Mouse (Mus musculus): ENCODE results near the gene Hmgcl. TPM values are rescaled to one million over a fixed set of nuclear protein-coding genes. Genes with fewer than 3 reads are reported as not detected.

Gene Hmgcl
- total RNA-seq, 2 experiments from 2014 or later: 34.0 to 37.1 TPM

GRCm38 (mm10) chr4:135981524-135982063 lies 35.3 kb downstream of the Hmgcl start:
- peak in 1 of 2 experiments; percentile 60 for DNase-seq (ENCODE audit: extremely low spot score in 1 of 2, low spot score in 1 of 2)

- DNase-seq (ENCODE audit: extremely low spot score in 1 of 2, low spot score in 1 of 2): no peak
These were observed 38.3 kb downstream of the Hmgcl start for GRCm38 (mm10) chr4:135984556-135984955.

GRCm38 (mm10) chr4:135985193-135985592 lies 38.9 kb downstream of the Hmgcl start:
- no peak for DNase-seq (ENCODE audit: extremely low spot score in 1 of 2, low spot score in 1 of 2)

- no peak for DNase-seq (ENCODE audit: extremely low spot score in 1 of 2, low spot score in 1 of 2)
These were observed 39.5 kb downstream of the Hmgcl start for GRCm38 (mm10) chr4:135985769-135986168.

GRCm38 (mm10) chr4:135986301-135986942 lies 40.2 kb downstream of the Hmgcl start:
- DNase-seq (ENCODE audit: extremely low spot score in 1 of 2, low spot score in 1 of 2): no peak

GRCm38 (mm10) chr4:135986943-135987710 lies 40.9 kb downstream of the Hmgcl start, which contains the start of gene Pithd1:
Gene Pithd1 (minus strand): TSS chr4:135987264.
- DNase-seq (ENCODE audit: extremely low spot score in 1 of 2, low spot score in 1 of 2): peak; percentile 83 to 85

GRCm38 (mm10) chr4:135987714-135988113 lies 41.5 kb downstream of the Hmgcl start:
- no peak for DNase-seq (ENCODE audit: extremely low spot score in 1 of 2, low spot score in 1 of 2)

- DNase-seq (ENCODE audit: extremely low spot score in 1 of 2, low spot score in 1 of 2): no peak
These were observed 47.7 kb downstream of the Hmgcl start for GRCm38 (mm10) chr4:135993941-135994340.

- no peak for DNase-seq (ENCODE audit: extremely low spot score in 1 of 2, low spot score in 1 of 2)
These were observed 48.9 kb downstream of the Hmgcl start for GRCm38 (mm10) chr4:135995118-135995517.

GRCm38 (mm10) chr4:136004107-136004675 lies 57.9 kb downstream of the Hmgcl start:
- no peak for DNase-seq (ENCODE audit: extremely low spot score in 1 of 2, low spot score in 1 of 2)

- no peak for DNase-seq (ENCODE audit: extremely low spot score in 1 of 2, low spot score in 1 of 2)
These were observed 58.7 kb downstream of the Hmgcl start for GRCm38 (mm10) chr4:136004921-136005320.

- no peak for DNase-seq (ENCODE audit: extremely low spot score in 1 of 2, low spot score in 1 of 2)
These were observed 60.6 kb downstream of the Hmgcl start for GRCm38 (mm10) chr4:136006821-136007220.

- DNase-seq (ENCODE audit: extremely low spot score in 1 of 2, low spot score in 1 of 2): no peak
These were observed 62.7 kb downstream of the Hmgcl start for GRCm38 (mm10) chr4:136008782-136009447.

GRCm38 (mm10) chr4:136010586-136010985 lies 64.3 kb downstream of the Hmgcl start:
- no peak for DNase-seq (ENCODE audit: extremely low spot score in 1 of 2, low spot score in 1 of 2)

Other genes with a start within 250 kb of the Hmgcl start
- gene Il22ra1, start 218.3 kb upstream of the Hmgcl start, total RNA-seq (2021): under 1 TPM in 1 of 2 experiments, not detected in 1; 0.14 TPM
- gene Myom3, start 186.7 kb upstream of the Hmgcl start, total RNA-seq (2021): 1 to 10 TPM in 1 of 2 experiments, under 1 TPM in 1; 0.66 to 1.2 TPM
- 10 to 100 TPM; 78.4 to 78.6 TPM for gene Srsf10, start 90.7 kb upstream of the Hmgcl start, total RNA-seq (2021)
- gene Pnrc2, start 72.6 kb upstream of the Hmgcl start, total RNA-seq (2021): 10 to 100 TPM; 54.0 to 55.9 TPM
- gene Cnr2, start 51.1 kb upstream of the Hmgcl start, total RNA-seq (2021): under 1 TPM in 1 of 2 experiments, not detected in 1; 0.21 TPM
- 10 to 100 TPM; 40.5 to 40.7 TPM for gene Fuca1, start 25.7 kb upstream of the Hmgcl start, total RNA-seq (2021)
- 10 to 100 TPM; 23.1 to 31.6 TPM for gene Gale, start 17.3 kb downstream of the Hmgcl start, total RNA-seq (2021)
- 100 to 1,000 TPM in 1 of 2 experiments, 10 to 100 TPM in 1; 94.7 to 110 TPM for gene Lypla2, start 26.2 kb downstream of the Hmgcl start, total RNA-seq (2021)
- 10 to 100 TPM; 84.3 to 89.7 TPM for gene Pithd1, start 40.8 kb downstream of the Hmgcl start, total RNA-seq (2021)
- 10 to 100 TPM; 31.3 to 31.4 TPM for gene Eloa, start 75.3 kb downstream of the Hmgcl start, total RNA-seq (2021)
- 100 to 1,000 TPM; 262 to 319 TPM for gene Rpl11, start 107.0 kb downstream of the Hmgcl start, total RNA-seq (2021)
- gene Id3, start 197.0 kb downstream of the Hmgcl start, total RNA-seq (2021): 10 to 100 TPM; 51.7 to 62.5 TPM
- 1 to 10 TPM in 1 of 2 experiments, under 1 TPM in 1; 0.59 to 1.2 TPM for gene E2f2, start 225.9 kb downstream of the Hmgcl start, total RNA-seq (2021)

Data from layer of hippocampus, postnatal 25 days (tissue).